Mouse (Mus musculus): Measurements from ENCODE around the gene Uncx.

DNA sequence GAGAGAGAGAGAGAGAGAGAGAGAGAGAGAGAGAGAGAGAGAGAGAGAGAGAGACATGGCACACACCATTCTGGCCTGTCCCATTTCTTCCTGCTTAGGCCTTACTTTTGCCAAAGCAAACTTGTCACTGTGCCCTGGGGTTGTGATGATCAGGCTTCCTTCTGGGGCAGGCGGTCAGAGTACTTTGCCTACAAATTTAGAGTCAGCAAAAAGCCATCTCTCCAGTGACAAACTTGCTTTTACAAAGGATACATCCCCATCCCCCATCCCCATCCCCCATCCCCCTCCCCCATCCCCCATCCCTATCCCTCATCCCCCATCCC lies 1.3 kb upstream of the Uncx start:
- TF ChIP-seq CTCF (IDR thresholded peaks at IDR 0.05; ENCODE audit: low read depth, low read length) (no peak), POLR2A (IDR thresholded peaks at IDR 0.05; ENCODE audit: borderline replicate concordance, low read depth, low read length) (no peak)
